Mouse (Mus musculus) erythroblast, embryonic 14.5 days (primary cell): ENCODE measurements around the gene Gm21304.
"Not testable (repeated sequence)": the region's sequence is repeated elsewhere in the genome, so short reads cannot be mapped to it uniquely, and the experiment has no call there.

Experiments used
- GATA1 ChIP-seq: IDR thresholded peaks from 2 replicates; pipeline ENCODE4 v1.6.1; 2012; ENCODE audit warnings: low read length, inconsistent platforms, mixed read lengths
- TAL1 ChIP-seq: IDR thresholded peaks from 3 replicates; pipeline ENCODE4 v1.6.1; 2012; ENCODE audit warnings: low read length, inconsistent platforms, mixed read lengths

DNA sequence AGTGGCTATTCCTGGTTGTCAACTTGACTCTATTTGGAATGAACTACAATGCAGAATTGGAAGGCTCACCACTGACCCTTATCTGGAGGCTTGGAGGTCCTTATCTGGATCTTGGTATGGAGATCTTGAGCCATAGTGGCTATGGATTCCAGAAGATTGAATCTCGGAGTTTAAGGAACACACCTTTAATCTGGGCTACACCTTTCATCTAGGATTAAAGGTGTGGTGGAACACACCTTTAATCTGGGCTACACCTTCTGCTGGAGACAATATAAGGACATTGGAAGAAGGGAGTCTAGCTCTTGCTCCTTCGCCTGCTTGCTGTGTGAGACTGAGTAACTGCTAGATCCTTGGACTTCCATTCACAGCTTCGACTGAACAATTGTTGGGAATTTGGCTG is 8.6 kb upstream of the Gm21304 start, which contains the start of gene Gm8764:
- TF ChIP-seq GATA1, TAL1: not testable (repeated sequence)
